Mouse (Mus musculus): Measurements from ENCODE around the gene Igf2. TPM values are rescaled to one million over a fixed set of nuclear protein-coding genes. Genes with fewer than 3 reads are reported as not detected.

The Igf2 gene
- total RNA-seq, 2 experiments from 2014 or later = 179 to 218 TPM

GRCm38 (mm10) chr7:142660651-142660945 lies 6.0 kb downstream of the Igf2 start:
- DNase-seq (ENCODE audit: low spot score in 2 of 2) = no peak
- intact Hi-C loops (cut with DNase I) = no loop called here

DNA sequence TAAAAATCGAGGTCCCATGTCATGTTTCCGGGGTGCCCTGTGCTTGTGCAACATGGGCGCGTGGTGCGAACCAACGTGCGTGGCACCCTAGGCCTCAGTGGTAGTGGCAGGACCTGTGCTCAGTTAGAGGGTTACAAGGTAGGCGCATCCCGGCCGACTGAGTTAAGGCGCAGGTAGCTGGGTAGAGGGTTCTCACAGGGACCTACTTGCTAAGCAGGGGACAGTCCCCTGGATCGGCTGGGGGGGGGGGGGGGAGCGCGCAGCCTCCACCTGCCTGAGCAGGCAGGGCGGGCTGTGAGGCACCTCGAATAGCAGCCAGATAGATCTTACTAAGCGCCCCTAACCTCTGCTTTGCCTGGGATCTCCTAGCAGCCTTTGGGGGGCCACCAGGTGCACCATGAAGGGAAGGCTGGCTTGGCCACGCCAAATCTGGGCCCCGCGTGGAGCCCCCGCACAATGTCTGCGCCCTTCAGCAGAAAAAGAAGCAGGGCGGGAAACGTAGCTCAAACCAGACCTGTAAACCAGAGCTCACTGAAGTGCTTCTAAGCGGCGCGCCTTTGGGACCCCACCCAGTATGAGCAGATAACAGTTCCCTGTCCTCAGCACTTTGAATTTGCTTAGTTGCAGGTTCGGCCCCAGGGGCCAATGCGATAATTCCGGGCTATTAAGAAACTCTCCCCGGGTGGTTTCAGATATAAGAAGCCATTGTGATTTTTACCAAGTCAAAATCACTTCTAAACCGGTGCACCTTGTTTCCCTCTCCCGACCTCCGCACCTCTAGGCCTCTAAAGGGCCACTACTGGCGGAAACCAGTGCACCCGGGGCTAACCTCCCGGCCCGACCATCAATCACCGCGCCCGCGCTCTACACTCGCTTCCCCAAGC lies 6.6 kb downstream of the Igf2 start:
- intact Hi-C loops (cut with DNase I) = no loop called here
- no peak for DNase-seq (ENCODE audit: low spot score in 2 of 2)

- intact Hi-C loops (cut with DNase I) = no loop called here
- no peak for DNase-seq (ENCODE audit: low spot score in 2 of 2)
Observed at GRCm38 (mm10) chr7:142659181-142659681, 7.4 kb downstream of the Igf2 start.

- intact Hi-C loops (cut with DNase I) = no loop called here
- no peak for DNase-seq (ENCODE audit: low spot score in 2 of 2)
Observed at GRCm38 (mm10) chr7:142658681-142659180, 7.9 kb downstream of the Igf2 start.

- no peak for DNase-seq (ENCODE audit: low spot score in 2 of 2)
- intact Hi-C loops (cut with DNase I) = no loop called here
Observed at GRCm38 (mm10) chr7:142657821-142658614, 8.6 kb downstream of the Igf2 start.

- intact Hi-C loops (cut with DNase I) = no loop called here
- no peak for DNase-seq (ENCODE audit: low spot score in 2 of 2)
Observed at GRCm38 (mm10) chr7:142657341-142657791, 9.2 kb downstream of the Igf2 start.

DNA sequence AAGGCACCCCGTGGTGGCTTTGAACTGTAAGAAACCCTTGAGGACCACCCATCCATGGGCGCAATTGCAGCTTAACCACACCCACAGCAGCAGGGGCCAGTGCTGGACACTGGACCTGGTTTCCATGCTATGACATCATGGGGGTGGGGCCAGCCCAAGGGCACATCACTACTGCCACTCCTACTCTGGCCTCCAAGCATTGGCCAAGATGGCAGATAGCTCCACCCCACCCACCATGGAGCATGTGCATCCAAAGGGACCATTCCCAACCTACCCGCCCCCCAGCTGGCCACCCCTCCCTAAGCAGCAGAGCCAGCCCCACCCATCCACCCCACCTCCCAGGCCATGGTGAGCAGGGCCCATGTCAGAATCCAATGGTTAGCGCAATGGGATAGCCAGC lies 10.6 kb downstream of the Igf2 start:
- intact Hi-C loops (cut with DNase I) = no loop called here
- DNase-seq (ENCODE audit: low spot score in 2 of 2) = no peak

DNA sequence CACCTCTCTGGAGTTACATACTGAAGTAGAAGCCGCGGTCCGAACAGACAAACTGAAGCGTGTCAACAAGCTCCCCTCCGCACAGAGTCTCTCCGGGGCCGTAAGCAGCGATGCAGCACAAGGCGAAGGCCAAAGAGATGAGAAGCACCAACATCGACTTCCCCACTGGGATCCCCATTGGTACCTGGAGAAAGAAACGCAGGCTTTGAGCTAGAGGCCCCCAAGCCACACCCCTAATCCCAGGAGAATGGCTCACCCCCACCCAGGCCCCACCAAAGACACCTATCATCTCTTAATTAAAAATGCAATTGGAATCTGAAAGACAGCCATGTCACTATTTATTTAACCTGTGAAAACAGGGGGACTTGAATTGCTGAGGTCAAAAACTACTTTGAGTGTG lies 11.0 kb downstream of the Igf2 start:
- intact Hi-C loops (cut with DNase I) = no loop called here
- DNase-seq (ENCODE audit: low spot score in 2 of 2) = no peak

DNA sequence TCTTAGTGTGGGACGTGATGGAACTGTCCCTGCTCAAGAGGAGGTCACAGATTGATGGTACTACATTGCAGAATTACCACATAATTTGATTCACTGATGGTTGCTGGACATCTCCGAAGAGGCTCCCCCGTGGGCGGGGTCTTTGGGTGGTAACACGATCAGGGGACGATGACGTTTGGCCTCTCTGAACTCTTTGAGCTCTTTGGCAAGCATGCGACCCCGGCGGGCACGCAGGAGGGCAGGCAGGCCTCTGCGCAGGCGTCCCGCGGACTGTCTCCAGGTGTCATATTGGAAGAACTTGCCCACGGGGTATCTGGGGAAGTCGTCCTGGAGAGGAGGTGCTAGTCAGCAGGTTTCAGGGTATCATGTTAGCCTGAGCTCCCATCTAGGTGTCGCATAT lies 12.9 kb downstream of the Igf2 start:
- no peak for DNase-seq (ENCODE audit: low spot score in 2 of 2)
- intact Hi-C loops (cut with DNase I) = no loop called here

GRCm38 (mm10) chr7:142646676-142647075 lies 19.9 kb downstream of the Igf2 start:
- no peak for DNase-seq (ENCODE audit: low spot score in 2 of 2)
- intact Hi-C loops (cut with DNase I) = no loop called here

DNA sequence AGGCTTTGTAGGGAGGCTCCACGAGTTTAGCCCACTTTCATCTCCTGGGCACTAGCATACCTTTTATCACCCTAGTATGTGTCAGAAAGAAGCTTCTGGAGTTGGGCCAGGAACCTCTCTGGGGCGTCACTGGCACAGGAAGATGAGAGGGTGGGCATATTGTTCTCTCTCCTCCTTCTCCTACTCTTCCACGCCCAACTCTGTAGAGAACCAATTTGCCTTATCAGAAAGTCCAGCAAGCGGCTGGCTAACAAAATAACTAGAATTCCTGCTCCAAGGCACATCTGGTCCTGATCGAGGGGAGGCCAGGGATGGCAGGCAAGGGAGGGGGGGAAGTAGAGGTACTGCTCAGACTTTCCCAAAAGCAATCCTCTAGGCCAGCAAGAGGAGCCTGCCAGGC lies 21.6 kb downstream of the Igf2 start:
- no peak for DNase-seq (ENCODE audit: low spot score in 2 of 2)
- intact Hi-C loops (cut with DNase I) = no loop called here

GRCm38 (mm10) chr7:142636178-142636577 lies 30.4 kb downstream of the Igf2 start:
- no peak for DNase-seq (ENCODE audit: low spot score in 2 of 2)
- intact Hi-C loops (cut with DNase I) = no loop called here

DNA sequence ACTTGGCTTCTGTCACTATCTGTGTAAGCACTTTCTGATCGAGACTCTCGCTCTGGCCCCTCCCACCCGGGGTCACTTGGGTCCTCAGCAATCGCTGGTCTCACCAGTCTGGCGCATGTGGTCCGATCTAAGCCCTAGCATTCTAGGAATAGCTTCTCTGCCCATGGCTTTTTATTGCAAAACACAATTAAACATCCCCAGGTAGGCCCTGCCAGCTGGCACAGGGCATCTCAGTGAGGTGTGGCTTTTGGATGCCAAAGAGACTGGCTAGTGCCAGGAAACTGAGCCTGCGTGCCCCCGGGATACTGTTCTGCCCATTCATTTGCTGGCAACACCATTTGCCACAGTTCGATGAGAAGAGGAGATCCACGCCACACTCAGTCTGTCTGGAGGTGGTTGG lies 35.9 kb downstream of the Igf2 start:
- intact Hi-C loops (cut with DNase I) = no loop called here
- no peak for DNase-seq (ENCODE audit: low spot score in 2 of 2)

- no peak for DNase-seq (ENCODE audit: low spot score in 2 of 2)
- intact Hi-C loops (cut with DNase I) = no loop called here
Observed at GRCm38 (mm10) chr7:142629806-142630205, 36.8 kb downstream of the Igf2 start.

- no peak for DNase-seq (ENCODE audit: low spot score in 2 of 2)
- intact Hi-C loops (cut with DNase I) = no loop called here
Observed at GRCm38 (mm10) chr7:142622180-142622579, 44.4 kb downstream of the Igf2 start.

DNA sequence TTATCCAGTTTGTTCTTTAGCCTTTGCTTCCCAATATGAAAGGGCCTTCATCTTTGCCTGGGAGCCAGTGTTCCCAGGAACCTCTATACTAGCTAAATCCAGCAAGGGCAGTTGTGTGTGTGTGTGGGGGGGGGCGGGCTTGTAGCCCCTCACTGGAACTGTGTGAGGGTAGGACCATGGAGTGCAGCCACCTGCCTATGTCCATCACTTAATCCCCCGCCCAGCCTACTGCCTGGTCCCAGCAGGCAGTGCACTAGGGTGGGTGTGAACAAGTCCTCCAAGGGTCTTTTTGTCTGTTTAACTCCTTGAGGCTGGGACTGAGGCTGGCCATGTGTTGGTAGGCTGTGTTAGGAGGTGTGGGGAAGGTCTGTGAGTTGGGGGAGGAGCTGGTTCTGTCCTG lies 53.5 kb downstream of the Igf2 start:
- intact Hi-C loops (cut with DNase I) = no loop called here
- no peak for DNase-seq (ENCODE audit: low spot score in 2 of 2)

- intact Hi-C loops (cut with DNase I) = loop anchor here (1.0 kb wide), 1 partner anchor 61 kb away; no protein-coding TSS in a partner anchor
- peak; percentile 28 to 48 for DNase-seq (ENCODE audit: low spot score in 2 of 2)
Observed at GRCm38 (mm10) chr7:142610627-142611406, 55.8 kb downstream of the Igf2 start.

GRCm38 (mm10) chr7:142600921-142601320 lies 65.7 kb downstream of the Igf2 start:
- intact Hi-C loops (cut with DNase I) = no loop called here

More at GRCm38 (mm10) chr7:142600921-142601320, 65.7 kb downstream of the Igf2 start:
- no peak for DNase-seq (ENCODE audit: low spot score in 2 of 2)
